Mouse (Mus musculus): ENCODE measurements around the gene Btbd6. TPM values are rescaled to one million over a fixed set of nuclear protein-coding genes. Genes with fewer than 3 reads are reported as not detected.
A peak's percentile ranks its signal among the peaks of the same experiment; 100 is the strongest.

Btbd6 gene
- total RNA-seq, 2 experiments from 2014 or later: 7.3 to 10.2 TPM

GRCm38 (mm10) chr12:113028067-113028466 lies 51.8 kb downstream of the Btbd6 start:
- intact Hi-C loops (cut with DNase I; ENCODE audit: low total_unique reads): no loop called here
- DNase-seq: peak; percentile 48

Other genes starting within 250 kb of the Btbd6 start
- 1 to 10 TPM; 3.2 to 4.1 TPM for gene Pld4, start 215.8 kb upstream of the Btbd6 start, total RNA-seq (2021)
- gene Ahnak2, start 173.8 kb upstream of the Btbd6 start, total RNA-seq (2021): 10 to 100 TPM in 1 of 2 experiments, 1 to 10 TPM in 1; 7.8 to 11.3 TPM
- gene Clba1, start 167.5 kb upstream of the Btbd6 start, total RNA-seq (2021): under 1 TPM; 0.62 to 0.73 TPM
- gene Cdca4, start 147.1 kb upstream of the Btbd6 start, total RNA-seq (2021): 1 to 10 TPM; 4.3 to 5.8 TPM
- gene Gpr132, start 108.3 kb upstream of the Btbd6 start, total RNA-seq (2021): under 1 TPM in 1 of 2 experiments, not detected in 1; 0.10 TPM
- gene Jag2, start 46.7 kb upstream of the Btbd6 start, total RNA-seq (2021): 10 to 100 TPM; 24.2 to 25.5 TPM
- gene Nudt14, start 34.4 kb upstream of the Btbd6 start, total RNA-seq (2021): 10 to 100 TPM; 14.8 to 17.5 TPM
- 10 to 100 TPM; 21.4 to 22.7 TPM for gene Brf1, start 24.2 kb downstream of the Btbd6 start, total RNA-seq (2021)
- gene Pacs2, start 38.0 kb downstream of the Btbd6 start, total RNA-seq (2021): 10 to 100 TPM; 31.9 to 41.4 TPM
- gene Tex22, start 98.0 kb downstream of the Btbd6 start, total RNA-seq (2021): under 1 TPM in 1 of 2 experiments, not detected in 1; 0.27 TPM
- gene Mta1, start 121.8 kb downstream of the Btbd6 start, total RNA-seq (2021): 10 to 100 TPM; 34.6 to 35.4 TPM
- 10 to 100 TPM; 82.5 to 84.7 TPM for gene Crip2, start 163.8 kb downstream of the Btbd6 start, total RNA-seq (2021)
- 100 to 1,000 TPM; 115 to 139 TPM for gene Crip1, start 169.8 kb downstream of the Btbd6 start, total RNA-seq (2021)
- 1 to 10 TPM in 1 of 2 experiments, under 1 TPM in 1; 0.69 to 1.6 TPM for gene Tedc1, start 179.9 kb downstream of the Btbd6 start, total RNA-seq (2021)
- under 1 TPM; 0.33 to 0.47 TPM for gene Tmem121, start 209.4 kb downstream of the Btbd6 start, total RNA-seq (2021)